Mouse (Mus musculus) c-Kit-positive CD71-positive TER-119-positive erythroid progenitor cells, embryonic 14.5 days (primary cell): Measurements from ENCODE around the gene Sult1d1.
"Not testable (repeated sequence)": the region's sequence is repeated elsewhere in the genome, so short reads cannot be mapped to it uniquely, and the experiment has no call there.

ENCODE experiments used
- DNase-seq: peaks from one replicate; pipeline ENCODE4 v3.0.0-alpha.2; 2013; ENCODE audit warnings: low spot score

The Sult1d1 gene

DNA sequence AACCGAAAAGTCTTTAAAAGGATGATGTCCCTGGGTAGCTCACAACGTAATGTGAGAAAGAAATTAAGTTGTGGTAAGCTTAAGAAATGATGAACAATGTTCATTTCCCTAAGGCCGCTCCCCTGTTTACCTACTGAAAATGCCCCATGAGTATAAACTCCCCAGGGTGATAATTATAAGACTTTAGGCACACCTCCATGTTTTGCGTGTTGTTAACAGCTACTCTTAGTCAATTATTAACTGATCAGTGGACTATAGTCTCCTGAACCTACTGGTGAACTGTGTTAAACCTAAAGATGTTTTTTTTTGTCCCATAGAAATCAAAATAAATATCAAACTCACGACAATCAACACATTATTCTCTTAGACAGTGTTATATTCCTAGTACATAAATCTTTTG lies at the start of gene Sult1d1:
Gene Sult1d1, minus strand, starts transcription at position 183 of the 400 bp plus-strand sequence.
- DNase-seq, result no peak

DNA sequence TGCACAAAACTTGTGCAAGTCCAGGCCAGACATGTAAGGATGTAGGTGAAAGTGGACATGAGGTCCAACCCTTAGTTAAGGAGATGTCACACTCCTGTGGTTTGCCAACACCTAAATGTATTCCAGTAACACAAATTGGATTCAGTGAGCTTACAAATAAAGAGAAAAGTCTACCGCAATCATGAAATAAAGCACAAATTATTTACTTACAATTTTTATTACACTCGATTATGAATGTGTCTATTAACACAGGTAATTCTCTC lies 46.2 kb upstream of the Sult1d1 start:
- no peak for DNase-seq

DNA sequence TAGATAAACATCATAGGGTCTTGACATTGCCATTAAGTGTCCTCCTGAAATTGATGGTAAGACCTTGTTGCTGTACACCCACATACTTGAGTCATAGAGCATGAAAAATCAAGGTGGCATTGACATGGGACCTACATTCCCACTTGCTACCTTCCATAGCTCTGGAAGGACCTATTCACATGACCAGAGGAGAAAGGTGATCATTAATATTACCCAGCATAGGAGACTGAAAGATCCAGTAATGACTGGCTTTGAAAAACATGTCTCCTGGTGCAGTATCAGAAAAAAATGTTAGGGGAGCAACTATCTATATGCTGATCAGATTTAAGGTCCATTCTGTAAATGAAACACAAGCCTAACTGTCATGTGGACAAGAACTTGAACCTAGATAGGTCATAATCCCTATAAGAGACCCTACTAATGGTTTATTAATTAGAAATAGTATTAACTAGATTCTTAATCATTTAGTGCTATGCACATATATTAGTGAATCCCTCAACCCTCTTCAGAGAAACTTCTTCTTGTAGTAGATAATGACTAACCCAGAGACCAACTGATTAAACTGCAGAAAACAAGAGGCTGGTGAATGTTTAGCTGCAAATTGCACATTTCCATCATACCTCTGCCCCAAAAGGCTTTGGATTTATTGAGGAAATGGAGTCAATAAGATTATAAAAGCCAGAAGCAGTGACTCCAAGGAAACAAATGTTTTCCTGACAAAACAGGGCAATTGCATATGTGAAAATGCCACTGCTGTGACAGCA lies 45.7 kb upstream of the Sult1d1 start:
- no peak for DNase-seq

DNA sequence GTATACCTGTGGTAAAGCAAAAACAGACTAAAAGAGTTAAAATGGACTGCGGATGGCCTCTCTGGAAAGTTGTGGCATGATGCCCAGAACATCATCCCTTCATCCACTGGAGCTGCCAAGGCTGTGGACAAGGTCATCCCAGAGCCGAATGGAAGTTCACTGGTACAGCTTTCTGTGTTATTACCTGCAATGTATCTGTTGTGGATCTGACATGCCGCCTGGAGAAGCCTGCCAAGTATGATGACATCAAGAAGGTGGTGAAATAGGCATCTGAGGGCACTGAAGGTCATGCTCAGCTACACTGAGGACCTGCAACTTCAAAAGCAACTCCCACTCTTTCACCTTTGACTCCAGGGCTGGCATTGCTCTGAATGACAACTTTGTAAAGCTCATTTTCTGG lies 32.2 kb upstream of the Sult1d1 start:
- no peak for DNase-seq

DNA sequence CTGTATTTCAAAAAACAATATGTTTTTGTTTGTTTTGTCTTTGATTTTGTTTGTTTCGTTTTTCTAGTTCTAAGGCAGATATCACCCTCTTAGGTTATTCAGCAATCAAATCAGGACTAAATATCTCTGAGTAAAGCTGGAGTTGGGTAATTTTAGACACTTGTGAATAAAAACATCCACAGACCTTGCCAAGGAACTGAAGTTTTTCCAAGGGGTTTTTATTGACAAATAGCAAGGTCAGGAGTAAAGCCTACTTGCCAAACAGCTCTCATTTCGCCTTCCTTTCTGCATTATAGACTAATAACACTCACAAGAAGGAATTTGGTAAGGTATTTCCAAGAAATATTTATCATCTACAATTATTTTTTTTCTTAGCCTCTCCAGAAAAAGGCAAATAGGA lies 29.1 kb upstream of the Sult1d1 start:
- DNase-seq, result no peak

DNA sequence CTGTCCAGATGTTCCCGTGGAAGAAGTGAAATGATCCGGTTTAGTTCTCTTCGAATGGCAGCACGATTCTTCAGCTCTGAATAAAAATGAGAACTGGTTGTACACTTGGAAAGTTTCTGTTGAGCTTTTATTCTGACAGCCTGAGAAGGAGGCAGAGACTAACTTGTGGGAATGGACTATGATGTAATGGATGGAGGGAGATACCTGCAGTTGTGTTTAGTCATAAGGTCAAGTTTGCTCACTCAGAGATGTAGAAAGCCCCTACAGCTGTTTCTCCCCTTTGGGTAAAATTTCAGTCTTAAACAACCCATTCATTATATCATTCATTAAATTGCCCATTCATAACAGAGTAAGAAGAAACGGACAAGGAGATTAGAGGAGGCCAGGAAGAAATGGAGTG lies 22.7 kb upstream of the Sult1d1 start, which contains the start of gene Sult1e1:
Gene Sult1e1, minus strand, starts transcription at position 101 of the 400 bp plus-strand sequence.
- no peak for DNase-seq

DNA sequence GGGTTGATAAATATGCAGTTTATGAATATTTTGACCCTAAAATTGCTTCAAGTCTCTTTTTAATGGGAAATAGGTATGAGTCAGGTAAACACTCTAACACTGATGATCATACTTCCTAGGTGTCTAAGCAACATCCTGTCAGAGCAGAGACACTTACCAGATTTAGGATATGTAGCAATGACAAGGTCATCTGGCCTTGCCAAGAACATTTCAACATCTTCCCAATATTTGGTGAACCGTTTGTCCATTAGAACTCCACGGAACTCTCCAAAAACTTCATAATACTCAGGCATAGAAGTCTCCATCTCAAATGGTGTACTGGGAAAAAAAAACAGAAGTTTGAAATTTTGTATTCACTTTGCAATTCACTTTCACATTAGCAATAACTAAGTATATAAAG lies 21.1 kb upstream of the Sult1d1 start:
- no peak for DNase-seq

DNA sequence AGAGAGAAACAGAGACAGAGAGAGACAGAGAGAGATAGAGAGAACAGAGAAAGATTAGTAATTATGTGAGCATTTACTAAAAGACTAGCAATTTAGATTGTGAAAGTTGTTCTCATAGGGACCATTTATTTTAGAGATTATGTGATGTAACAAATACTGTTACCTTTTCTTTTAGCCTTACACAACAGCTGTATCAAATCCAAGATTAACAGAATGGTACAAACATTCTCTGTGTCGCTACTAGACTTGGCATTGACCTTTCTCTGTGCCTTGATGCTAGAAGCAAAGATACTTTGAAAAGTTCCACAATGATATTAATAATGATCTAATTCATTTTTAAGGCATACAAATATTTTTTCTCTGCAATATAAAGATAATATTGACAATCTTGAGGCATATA lies 11.6 kb upstream of the Sult1d1 start:
- no peak for DNase-seq

DNA sequence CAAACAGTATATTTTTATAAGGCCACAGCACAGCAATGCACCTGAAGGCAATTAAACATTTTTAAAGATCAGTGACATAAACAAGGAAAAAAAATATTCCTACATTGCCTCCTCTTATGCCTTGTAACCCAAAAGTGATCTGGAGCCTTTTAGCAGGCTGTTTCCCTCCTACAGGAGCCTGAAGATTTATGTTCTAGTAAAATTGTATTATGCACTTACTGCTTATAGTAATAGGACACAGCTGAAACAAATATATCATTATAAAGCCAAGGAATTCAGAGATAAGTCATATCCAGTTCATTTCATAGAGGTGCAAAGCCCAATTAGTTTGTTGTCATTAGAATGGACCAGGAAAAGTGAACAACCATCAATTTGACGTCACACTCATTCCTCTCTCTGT lies 5.3 kb upstream of the Sult1d1 start:
- DNase-seq, result no peak

DNA sequence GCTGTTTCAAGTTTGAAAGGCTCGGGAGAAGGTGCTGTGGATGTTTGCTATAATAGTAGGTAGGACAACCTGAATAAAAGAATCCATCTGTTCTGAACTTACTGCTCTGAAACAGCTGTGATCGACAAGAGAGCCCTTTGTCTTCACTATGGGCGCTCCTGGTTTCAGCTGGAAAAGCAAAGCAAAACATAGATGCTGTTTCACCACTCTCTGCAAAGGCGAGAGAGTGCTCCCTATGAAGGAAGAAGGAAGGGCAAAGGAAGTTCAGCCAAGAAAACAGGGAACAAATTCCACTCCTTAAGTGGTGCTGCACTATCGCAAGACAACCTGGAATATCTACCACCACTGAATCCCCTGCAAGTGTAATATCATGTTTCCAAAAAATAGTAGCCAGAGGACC lies 4.7 kb upstream of the Sult1d1 start:
- no peak for DNase-seq

DNA sequence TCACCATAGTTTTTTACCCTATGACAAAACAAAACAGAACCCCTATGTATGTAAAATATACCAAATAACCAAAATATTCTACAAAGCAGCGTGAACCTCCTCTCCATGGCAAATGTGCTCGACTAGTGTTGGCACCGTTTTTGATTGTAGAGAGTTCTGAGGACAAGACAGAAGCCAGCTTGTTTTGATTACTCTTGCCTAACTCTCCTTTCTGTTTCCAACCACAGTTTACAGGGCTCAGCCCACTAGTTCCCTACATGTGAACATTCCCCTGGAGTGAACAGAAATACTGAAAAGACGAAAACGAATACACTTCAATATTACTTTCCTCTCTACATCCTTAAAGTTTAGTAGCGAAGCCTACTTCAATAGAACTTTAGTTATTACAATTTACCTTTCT lies 4.0 kb upstream of the Sult1d1 start:
- no peak for DNase-seq

DNA sequence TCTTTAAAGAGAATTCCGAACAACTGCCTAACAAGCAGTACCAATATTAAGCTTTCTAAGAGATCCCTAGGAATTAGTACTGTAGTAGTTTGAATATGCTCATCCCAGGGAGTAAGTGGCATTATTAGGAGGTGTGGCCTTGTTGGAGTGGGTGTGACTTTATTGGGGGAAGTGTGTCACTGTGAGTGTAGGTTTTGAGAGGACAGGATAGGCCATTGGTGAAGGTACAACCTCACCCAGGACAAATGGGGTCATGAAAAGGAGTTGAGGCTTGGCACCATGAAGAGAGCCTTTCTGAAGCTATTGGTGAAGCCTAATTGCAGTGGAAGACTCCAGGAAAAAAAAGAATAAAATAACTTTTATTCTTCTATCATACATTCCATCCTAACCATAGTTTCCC lies 1.5 kb downstream of the Sult1d1 start:
- no peak for DNase-seq

DNA sequence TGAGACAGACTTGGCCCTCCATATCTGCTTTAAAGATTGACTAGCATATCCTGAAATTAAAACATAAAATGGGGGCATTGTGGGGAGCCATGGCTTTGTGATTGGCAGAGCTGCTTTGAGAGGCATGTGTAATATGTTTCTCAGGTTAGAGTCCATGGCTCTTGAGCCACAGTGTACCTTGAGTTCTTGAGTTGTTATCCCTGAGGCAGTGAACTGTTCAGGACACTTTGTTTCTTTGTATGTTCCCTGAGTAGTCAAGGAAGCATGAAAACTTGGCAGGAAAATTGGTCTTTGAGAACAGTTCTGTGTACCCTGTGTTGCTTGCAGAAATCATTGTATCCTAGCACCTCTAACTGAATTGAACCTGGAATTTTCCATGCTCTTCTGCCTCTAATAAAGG lies 5.9 kb downstream of the Sult1d1 start:
- DNase-seq, result no peak

DNA sequence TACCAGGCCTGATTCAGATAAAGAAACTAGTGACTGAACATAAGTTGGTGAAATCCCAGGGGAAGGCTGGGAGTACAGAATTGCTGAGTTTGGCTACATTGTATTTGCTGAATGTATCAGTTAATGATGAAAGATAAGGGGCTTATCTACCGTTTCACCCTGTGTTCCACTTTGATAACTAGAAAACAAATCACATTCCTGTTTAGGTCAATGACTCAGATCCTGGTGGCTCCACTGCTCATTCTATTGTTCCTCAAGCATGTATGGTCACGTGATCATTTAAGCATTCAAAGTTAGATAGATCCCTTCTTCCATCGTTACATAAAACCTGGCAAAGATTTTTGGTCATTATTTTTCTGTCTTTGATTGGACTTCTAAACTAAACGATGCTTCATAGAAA lies 6.3 kb downstream of the Sult1d1 start:
- DNase-seq, result no peak

DNA sequence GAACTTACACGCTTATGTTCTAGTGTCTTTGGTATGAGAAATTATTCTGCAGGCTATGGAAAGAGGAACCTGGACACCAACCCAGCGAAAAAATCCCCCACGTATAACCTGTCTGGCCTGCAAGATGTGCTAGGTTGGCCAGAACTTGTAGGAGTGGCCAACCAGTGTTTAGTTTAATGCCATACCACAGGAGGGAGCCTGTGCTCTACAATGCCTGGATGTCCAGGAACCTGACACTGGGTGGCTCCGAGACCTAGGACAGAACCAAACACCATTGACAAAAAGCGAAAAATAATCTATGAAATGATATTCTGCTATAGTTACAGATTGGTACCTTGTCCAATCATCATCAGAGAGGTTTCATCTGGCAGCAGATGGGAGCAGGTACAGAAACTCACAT lies 8.7 kb downstream of the Sult1d1 start:
- no peak for DNase-seq

DNA sequence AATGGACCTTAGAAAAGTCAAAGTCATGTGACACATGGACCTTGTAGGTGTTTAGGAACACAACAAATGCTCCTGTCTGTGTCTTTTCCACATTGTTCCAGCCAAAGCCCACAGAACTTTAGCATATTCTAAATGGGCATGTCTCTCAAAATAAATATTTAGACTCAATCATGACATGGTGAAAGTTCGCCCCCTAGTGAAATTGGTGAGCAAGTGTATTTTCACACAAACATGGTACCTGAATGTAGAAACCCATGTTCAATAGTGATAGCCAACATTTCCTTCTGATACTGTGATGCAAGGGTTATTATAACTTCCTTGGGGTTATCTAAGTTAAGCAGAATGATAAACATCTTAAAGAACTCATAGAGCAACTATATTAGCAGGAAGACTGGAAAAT lies 17.9 kb downstream of the Sult1d1 start:
- no peak for DNase-seq

DNA sequence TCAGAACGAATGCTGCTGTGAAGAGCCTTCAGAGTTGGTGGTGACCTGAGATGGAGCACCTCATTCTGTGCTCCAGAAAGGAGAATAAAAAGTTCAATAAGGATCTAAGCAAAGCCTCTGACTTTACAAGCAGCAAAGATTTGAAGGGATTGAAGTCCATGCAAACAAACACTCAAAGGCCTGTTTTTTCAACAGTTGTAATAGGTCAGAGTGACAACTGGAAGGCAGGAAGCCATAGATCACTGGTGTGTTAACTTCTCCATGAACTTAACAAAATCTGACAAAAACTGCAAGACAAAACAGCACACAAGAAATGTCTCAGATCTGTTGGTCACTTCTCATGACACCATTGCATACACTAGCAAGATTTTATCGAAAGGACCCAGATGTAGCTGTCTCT lies 30.7 kb downstream of the Sult1d1 start, which contains the start of gene Sult1b1:
Gene Sult1b1, minus strand, starts transcription at position 85 of the 400 bp plus-strand sequence.
- DNase-seq, result no peak

DNA sequence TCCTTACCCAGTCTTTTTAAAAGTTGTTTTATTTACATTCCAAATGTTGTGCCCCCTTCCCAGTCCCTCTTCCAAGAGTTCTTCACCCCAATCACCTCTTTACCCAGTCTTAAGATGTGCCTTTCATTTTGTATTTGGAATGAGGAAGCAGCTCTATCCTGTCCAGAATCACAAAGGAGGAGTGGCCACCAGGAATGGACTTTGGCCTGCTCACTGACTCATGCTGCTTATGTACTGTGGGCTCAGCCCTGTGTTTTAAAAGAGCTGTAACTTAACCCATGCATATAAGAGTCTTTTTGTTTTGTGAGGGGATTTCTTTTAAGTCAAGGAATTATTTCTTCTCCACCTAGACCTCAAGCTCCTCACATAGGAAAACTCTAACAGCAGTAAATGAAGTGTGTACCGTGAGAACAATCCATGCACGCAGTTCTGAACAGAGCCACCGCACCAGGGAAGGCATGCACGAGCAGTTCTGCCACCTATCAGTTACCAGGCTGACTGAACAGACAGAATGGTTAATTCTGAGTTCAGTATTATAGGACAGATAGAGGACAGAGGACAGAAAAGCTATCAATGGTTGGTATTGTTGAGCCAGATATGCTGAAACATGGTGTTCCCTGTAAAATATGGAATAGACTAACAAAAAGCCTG lies 32.7 kb downstream of the Sult1d1 start:
- no peak for DNase-seq

DNA sequence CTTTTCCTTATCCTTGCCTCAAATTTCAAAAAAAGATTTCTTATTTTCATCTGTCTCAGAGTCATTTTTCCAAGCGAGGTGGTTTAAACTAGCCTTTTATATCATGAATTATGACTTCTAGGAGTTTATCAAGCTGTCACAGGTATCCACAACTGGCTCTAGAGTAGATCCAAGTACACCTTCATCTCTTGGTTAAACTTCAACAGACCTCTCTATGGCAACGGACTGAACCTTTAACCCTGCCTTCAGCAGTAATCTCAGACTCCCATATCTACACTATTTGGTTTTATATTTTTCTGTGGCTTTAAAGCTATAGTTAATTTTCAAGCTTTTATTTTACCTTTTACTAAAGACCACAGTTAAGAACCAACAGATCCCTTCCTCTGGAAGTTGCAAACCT lies 36.5 kb downstream of the Sult1d1 start:
- DNase-seq, result no peak

DNA sequence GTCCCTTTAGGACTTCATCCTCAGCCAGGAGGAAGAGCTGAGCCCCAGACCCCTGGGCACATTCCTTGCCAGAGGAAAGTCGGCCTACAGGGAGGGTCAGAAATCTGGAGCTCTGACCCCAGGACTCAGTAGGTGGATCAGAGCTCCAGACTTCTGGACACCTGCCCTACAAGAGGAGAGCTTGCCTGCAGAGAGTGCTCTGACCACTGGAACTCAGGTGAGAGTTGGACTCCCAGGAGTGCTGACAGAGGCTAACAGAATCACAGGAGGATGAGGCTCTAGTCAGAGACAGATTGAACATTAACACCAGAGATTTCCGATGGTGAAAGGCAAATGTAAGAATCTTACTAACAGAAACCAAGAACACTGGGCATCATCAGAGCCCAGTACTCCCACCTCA lies 45.3 kb downstream of the Sult1d1 start:
- not testable (repeated sequence) for DNase-seq

DNA sequence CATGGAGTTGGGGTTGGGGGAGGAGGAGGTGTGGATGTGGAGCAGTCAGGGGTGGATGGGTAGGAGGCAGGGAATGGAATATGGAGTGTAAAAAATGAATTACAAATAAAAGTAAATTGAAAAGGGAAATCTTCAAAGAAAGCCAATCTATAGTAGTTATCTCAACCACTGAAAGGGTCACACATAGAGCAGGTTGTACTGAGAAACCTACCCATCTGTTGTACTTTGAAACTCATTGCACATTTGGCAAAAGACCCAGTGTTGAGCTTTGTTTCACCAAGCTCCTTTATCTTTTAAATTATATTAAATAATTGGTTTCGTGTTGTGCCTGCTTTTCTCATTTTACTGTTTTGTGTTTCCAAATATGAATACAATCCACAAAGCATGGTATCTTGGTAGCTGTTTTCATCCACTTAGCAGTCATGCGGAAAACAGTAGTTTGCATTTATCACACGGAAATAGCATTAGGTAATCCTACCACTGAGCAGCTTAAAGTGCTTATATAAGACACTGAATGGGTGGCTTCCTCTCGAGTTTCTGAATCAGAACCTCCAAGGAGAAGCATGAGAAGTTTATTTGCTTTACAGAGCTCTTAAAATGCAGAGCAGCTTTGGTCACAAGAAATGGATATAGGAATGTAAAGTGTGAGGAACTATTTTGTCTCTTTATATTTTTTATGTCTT lies 62.9 kb downstream of the Sult1d1 start:
- no peak for DNase-seq
